In the genomic region with DNA sequence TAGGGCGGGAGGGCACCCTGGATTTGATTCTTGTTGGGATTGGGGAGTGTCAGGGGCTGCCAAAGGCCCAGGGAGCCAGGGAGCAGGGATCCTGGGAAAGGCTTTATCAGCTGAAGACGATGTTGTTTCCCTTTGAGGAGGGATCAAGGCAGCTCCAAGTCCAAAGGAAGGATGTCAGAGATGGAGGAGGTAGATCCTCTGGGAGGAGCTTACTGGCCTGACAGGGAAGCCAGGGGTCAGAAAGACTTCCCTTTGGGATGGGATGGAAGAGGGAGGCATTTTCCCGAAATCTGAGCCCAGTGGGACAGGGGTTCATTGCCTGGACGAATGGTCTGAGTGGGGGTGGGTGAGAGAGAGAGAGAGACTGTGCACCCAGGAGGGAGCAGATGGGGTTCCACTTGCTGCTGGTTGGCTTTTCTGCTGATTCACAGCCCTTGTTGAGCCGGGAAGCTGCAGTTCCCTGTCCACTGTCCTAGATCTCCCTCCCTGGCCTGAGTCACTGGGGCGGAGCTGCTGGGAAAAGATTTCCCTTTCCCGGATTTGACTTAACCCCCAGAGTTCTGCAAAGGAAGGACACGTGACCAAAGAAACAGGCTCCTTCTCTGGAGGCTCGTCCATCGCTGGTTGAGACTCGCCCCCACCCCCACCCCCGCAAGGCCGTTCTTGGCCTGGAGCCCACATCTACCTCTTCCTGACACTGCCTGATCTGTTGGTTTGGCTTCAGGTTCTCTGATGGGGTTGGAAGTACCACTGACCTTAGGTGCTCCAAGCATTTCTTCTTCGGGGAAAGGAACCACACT, we compare ENCODE assay signal across 8 mouse cellular contexts. TPM values are rescaled to one million over a fixed set of nuclear protein-coding genes. Genes with fewer than 3 reads are reported as not detected.
DNase-seq lines count a peak whose midpoint lies in the region; ATAC-seq lines count a peak whose summit lies in the region.

No protein-coding gene starts in this region.

- H3K4me2 ChIP-seq in stomach, embryonic 16.5 days (ENCODE audit: low read depth, low read length): peak overlapping the region; percentile 33

- H3K27me3 ChIP-seq in megakaryocyte, embryonic 14.5 days (replicated peaks): peaks cover 73% of the 10 kb centered on the region
- no peaks in the 10 kb centered on the region for H3K27me3 ChIP-seq in stomach, embryonic 16.5 days (ENCODE audit: control insufficient read depth, insufficient read depth, low read length)

- DNase-seq in adrenal gland, adult (ENCODE audit: inconsistent age in 2 of 2, low spot score in 1 of 2): peak; percentile 88 to 96
- peak; percentile 83 for DNase-seq in kidney, adult 11 months
- peak; percentile 80 to 81 for DNase-seq in lung, adult 18-20 months
- DNase-seq in cerebellum, adult 8-10 months: no peak

- peaks cover 63% of the 10 kb centered on the region for H3K4me1 ChIP-seq in megakaryocyte, embryonic 14.5 days
- H3K4me1 ChIP-seq in stomach, embryonic 16.5 days (ENCODE audit: control insufficient read depth, insufficient read depth, low read length): peaks cover 56% of the 10 kb centered on the region

- WGBS in stomach, embryonic 16.5 days: 9% methylated on average over 14 of the region's 14 CpGs

- peak overlapping the region; percentile 82 for H3K4me3 ChIP-seq in megakaryocyte, embryonic 14.5 days (replicated peaks)
- H3K4me3 ChIP-seq in stomach, embryonic 16.5 days (replicated peaks; ENCODE audit: low read length): peak overlapping the region; percentile 2

- no peaks in the 10 kb centered on the region for H3K9me3 ChIP-seq in megakaryocyte, embryonic 14.5 days
- H3K9me3 ChIP-seq in stomach, embryonic 16.5 days (replicated peaks; ENCODE audit: control insufficient read depth, low read length): no peaks in the 10 kb centered on the region

- ATAC-seq in megakaryocyte, adult 5-6 weeks (ENCODE audit: poor library complexity, severe bottlenecking): no peak
- peak; percentile 8; the same call in 1 of the 2 replicates for ATAC-seq in granulocyte monocyte progenitor cell, adult 5-6 weeks (replicated peaks; ENCODE audit: poor library complexity, severe bottlenecking)
- ATAC-seq in stomach, embryonic 16.5 days (ENCODE audit: insufficient read depth, low FRiP score): 0 out of 2 replicates have a peak, but pooled peaks have one; percentile 31

- peak overlapping the region; percentile 53 for H3K27ac ChIP-seq in stomach, embryonic 16.5 days (ENCODE audit: low read length)

- H3K36me3 ChIP-seq in megakaryocyte, embryonic 14.5 days (replicated peaks; ENCODE audit: low read length): peaks cover 24% of the 10 kb centered on the region
- peaks cover 16% of the 10 kb centered on the region for H3K36me3 ChIP-seq in stomach, embryonic 16.5 days (ENCODE audit: control insufficient read depth, insufficient read depth, low read length)

- H3K9ac ChIP-seq in stomach, embryonic 16.5 days (ENCODE audit: low read length): peak overlapping the region; percentile 44; the same call in 1 of the 2 replicates

RNA-seq across cellular contexts. Expression of a gene that starts 5.4 kb away (rescaled TPM):
- polyA plus RNA-seq in megakaryocyte, embryonic 14.5 days (2012; ENCODE audit: insufficient read depth, low replicate concordance): 10.1 and 63.6 TPM in 2 replicates
- total RNA-seq in megakaryocyte, adult 5-6 weeks (2015): 96.4 and 101 TPM in 2 replicates
- total RNA-seq in megakaryocyte, adult 5-6 weeks (2017): 90.2 and 116 TPM in 2 replicates
- total RNA-seq in granulocyte monocyte progenitor cell, adult 5-6 weeks (2014; fragmentation: Nextera tagmentation): 89.1 and 104 TPM in 2 replicates
- 54.4 and 88.8 TPM in 2 replicates for total RNA-seq in granulocyte monocyte progenitor cell, adult 5-6 weeks (2017)
- polyA plus RNA-seq in stomach, embryonic 16.5 days (2015; fragmentation: Nextera tagmentation; extraction: Ambion mirVana): 82.6 and 91.1 TPM in 2 replicates

RNA-seq across cellular contexts. Expression of a gene that starts 26.0 kb away (rescaled TPM):
- 0.39 TPM in 1 of 2 replicates, not detected in the other for polyA plus RNA-seq in megakaryocyte, embryonic 14.5 days (2012; ENCODE audit: insufficient read depth, low replicate concordance)
- total RNA-seq in megakaryocyte, adult 5-6 weeks (2015): not detected in 2 replicates
- not detected in 2 replicates for total RNA-seq in megakaryocyte, adult 5-6 weeks (2017)
- not detected in 2 replicates for total RNA-seq in granulocyte monocyte progenitor cell, adult 5-6 weeks (2014; fragmentation: Nextera tagmentation)
- not detected in 2 replicates for total RNA-seq in granulocyte monocyte progenitor cell, adult 5-6 weeks (2017)
- polyA plus RNA-seq in stomach, embryonic 16.5 days (2015; fragmentation: Nextera tagmentation; extraction: Ambion mirVana): 6.3 and 8.2 TPM in 2 replicates

RNA-seq across cellular contexts. Expression of a gene that starts 34.1 kb away (rescaled TPM):
- 0.39 TPM in 1 of 2 replicates, not detected in the other for polyA plus RNA-seq in megakaryocyte, embryonic 14.5 days (2012; ENCODE audit: insufficient read depth, low replicate concordance)
- total RNA-seq in megakaryocyte, adult 5-6 weeks (2015): 9.0 and 9.5 TPM in 2 replicates
- 0.99 and 1.6 TPM in 2 replicates for total RNA-seq in megakaryocyte, adult 5-6 weeks (2017)
- 16.2 and 18.9 TPM in 2 replicates for total RNA-seq in granulocyte monocyte progenitor cell, adult 5-6 weeks (2014; fragmentation: Nextera tagmentation)
- total RNA-seq in granulocyte monocyte progenitor cell, adult 5-6 weeks (2017): 1.4 and 1.8 TPM in 2 replicates
- 5.8 and 9.7 TPM in 2 replicates for polyA plus RNA-seq in stomach, embryonic 16.5 days (2015; fragmentation: Nextera tagmentation; extraction: Ambion mirVana)

RNA-seq across cellular contexts. Expression of a gene that starts 40.9 kb away (rescaled TPM):
- polyA plus RNA-seq in megakaryocyte, embryonic 14.5 days (2012; ENCODE audit: insufficient read depth, low replicate concordance): 41.9 and 48.8 TPM in 2 replicates
- 30.0 and 30.6 TPM in 2 replicates for total RNA-seq in megakaryocyte, adult 5-6 weeks (2015)
- total RNA-seq in megakaryocyte, adult 5-6 weeks (2017): 57.1 and 59.9 TPM in 2 replicates
- total RNA-seq in granulocyte monocyte progenitor cell, adult 5-6 weeks (2014; fragmentation: Nextera tagmentation): 36.4 and 50.3 TPM in 2 replicates
- total RNA-seq in granulocyte monocyte progenitor cell, adult 5-6 weeks (2017): 29.9 and 36.3 TPM in 2 replicates
- 69.4 and 73.1 TPM in 2 replicates for polyA plus RNA-seq in stomach, embryonic 16.5 days (2015; fragmentation: Nextera tagmentation; extraction: Ambion mirVana)
